Mouse (Mus musculus): ENCODE measurements around the gene Usp36.

The Usp36 gene

DNA sequence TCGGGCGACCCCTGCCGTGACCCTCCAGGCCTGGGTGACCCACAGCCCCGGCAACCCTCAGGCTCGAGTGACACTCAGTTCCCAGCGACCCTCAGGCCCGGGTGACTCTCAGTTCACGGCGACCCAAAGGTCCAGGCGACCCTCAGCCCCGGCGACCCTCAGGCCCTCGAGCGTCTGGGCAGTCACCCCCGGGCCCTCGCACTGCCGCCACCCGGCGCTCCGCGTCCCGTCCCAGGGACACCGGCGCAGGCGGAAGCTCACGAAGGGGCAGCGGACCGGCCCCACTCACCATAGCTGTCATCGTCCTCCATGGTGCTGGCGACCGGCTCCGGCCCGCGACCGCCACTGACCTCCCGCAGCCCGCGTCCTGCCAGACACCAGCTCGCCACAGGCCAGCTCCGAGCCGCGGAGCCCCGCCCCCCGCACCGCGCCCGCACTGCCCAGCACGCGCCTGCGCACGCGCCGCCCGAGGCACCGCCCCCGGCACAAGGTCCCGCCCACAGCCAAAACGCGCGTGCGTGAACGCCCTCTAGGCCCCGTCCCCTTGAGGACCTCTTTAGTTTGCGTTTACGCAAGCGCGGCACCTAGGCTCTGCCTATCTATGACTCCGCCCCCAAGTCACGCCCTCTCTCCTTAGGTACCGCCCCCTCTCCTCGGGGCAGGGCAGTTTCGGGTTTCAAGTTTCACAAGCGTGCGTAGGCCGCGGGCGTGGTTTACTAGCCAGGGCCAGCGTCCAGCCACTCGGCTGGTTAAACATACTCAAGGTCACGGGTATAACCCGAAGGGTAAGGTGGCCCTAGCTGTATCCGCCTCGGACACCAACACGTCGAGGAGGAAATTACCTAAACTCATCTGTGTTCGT lies 41.7 kb downstream of the Usp36 start, which contains the start of gene Cyth1:
Cyth1 (minus strand) TSS at position 443 of the 862 bp plus-strand sequence.
- in situ Hi-C loops (cut with MboI) = no loop called here

DNA sequence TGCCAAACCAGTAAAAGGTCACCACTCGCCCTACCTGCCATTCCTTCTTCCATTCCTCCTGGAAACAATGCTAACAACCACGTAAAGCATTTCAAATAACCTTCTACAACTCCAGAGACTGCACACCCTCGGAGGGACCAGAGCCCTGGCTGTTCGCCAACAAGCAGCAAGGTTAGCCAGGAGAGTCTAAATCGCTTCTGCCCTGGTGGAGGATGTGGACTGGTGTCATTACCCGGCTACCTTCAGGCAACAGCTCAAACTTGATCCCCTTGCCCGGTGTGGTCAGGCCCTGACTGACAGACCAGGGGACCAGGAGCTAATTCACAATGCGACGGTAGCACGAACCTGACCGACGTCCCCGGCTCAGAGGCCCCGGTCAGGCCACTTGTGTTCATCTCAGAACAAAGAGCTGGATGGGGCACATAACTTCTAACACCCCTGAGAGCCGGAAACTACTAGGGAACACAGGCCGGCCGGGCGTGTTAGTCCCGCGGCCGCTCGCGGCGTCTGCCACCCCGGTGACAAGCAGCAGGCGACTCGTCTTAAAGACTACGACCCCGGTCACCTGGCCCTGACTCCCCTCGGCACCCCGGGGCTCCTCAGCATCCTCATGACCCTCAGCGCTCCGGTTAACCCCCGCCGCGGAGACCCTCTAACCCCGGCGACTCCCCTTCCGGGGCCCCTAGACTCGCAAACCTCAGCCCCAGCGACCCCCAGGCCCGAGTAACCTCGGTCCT lies 42.5 kb downstream of the Usp36 start:
- in situ Hi-C loops (cut with MboI) = no loop called here

DNA sequence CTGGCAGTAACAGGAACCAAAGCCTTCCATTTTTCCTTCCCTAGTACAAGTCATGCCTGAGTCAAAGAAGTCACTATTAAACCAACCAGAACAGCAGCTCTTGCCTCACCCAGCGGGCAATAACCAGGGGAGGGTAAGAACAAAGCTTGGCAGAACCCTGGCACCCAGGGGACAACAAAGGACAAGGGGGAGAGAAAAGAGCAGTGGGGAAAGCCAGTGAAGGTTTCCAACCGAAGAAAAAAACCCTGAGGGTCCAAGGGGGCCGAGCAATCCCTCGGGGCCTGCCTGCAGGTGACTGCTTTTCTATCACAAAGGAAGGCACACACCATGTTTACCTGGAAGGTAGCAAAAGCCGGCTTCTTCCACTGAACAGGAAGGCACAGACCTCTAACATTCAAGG lies 43.3 kb downstream of the Usp36 start:
- in situ Hi-C loops (cut with MboI) = no loop called here

DNA sequence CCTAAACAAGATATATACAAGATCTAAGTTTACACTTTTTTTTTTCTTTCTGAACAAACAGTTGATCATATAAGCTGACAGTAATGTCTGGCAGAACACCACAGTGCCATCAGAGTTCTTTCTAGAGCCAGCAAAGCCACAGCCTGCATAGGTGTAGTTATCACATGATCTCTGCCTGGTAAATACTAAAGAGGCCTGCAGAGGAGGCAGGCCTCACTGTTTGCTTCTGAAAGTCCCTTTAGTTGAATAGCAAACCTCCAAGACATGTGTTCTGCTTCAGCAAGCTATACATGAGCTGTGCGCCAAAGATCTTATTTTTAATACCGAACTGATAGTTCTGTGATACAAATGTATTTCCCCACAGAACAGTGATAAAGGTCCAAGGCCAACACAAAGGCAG lies 44.9 kb downstream of the Usp36 start:
- in situ Hi-C loops (cut with MboI) = no loop called here

DNA sequence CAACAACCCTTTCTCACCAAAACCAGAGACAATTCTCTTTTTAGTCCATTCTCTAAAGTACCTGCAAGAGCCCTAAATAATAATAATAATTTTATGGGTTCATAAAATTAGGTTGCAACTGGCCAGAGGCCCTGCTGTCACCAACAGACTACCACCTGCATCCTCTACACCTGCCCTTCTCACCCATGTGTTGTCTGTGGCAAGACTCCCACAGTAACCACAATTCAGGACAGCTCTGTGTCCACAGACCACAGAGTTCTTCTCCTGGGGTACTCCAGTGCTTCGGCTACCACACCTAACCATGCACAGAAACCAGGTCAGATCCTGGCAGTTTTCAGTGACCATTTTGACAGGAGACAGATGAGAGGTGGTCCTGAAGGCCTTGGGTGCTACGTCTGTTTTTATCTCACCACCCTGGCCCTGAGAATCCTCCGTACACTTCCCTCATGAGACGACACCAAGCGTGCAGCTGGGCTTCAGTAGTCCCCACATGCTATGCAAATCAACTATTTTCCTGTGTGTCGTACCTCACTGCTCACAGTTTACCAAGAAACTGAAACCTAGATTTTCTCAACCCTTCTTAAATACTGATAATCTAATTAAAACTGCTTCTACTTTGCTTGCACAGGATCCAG lies 46.3 kb downstream of the Usp36 start:
- in situ Hi-C loops (cut with MboI) = no loop called here

DNA sequence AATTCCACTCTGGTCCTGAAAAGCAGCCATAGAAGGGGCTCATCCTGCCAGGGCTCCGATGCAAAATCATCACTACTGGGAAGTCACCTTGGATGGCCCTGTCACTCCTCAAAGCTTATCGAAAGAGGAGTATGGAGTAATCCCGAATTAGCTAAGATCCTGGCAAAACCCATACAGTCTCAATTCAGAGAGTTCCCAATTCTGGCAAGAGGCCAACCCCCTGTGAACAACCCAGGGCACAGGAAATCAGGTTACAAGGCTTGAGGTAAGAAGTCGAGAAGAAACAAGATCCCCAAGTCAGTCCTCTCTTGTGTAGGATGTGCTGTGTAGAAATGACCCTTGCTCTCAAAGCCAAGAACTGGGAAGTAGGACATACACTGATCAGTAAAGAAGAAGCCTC lies 47.5 kb downstream of the Usp36 start:
- in situ Hi-C loops (cut with MboI) = no loop called here

DNA sequence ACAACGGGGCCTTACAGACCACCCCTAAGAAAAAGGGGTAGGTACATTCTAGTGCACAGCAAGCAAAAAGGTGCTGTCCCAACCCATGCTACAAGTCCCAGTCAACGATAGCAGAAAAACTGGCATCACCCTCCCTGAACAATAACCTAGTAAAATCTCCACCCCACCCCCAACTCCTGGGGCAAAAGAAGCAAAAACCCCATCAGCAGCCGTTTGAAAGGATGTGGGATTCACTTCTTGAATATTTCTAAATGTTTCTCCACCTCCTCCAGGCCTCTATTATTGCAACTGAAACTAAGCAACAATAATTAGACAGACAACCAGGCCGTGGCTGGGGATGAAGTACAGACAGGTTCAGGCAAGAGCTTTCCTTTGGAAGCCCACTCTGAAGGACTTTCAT lies 49.7 kb downstream of the Usp36 start:
- in situ Hi-C loops (cut with MboI) = no loop called here

DNA sequence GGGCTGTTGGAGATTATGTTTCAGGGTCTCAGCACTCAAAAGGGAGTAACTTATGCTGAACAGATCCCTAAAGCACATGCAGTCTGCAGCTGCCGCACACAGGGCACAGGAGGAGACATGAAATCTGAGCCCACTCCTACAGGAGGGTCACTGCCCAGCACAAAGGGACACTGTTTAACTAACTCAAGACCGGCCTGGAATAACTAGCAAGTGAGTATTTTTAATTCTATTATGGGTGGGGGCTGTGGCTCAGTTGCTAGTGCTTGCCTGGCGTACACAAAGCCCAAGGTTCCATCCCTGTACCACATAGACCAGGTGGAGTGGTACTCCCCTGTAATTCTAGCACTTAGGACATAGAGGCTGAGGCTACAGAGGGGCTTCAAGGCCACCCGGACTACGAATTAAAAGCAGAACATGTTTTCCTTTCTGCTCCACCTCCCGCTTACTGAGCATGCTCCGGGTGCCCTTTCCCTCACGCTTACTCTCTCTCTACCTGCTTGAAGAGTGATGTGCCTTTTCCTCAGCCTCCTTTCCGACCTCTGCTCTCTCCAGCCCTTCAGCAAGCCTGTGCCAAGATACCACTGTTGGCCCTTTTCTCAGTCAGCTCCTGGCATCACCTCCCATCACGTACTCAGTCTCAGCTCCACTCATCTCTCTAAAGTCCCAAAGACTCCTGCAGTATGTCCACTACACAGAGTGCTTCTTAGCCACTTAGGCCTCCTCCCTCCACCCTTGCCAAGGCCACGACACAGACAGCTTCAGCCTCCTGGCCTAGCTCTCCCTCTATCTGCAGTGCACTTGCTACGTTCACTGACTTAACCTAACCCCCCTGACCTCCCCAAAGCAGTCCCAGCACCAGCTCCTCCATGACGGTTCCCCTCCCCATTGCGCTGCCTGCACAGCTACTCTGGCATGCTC lies 50.5 kb downstream of the Usp36 start:
- in situ Hi-C loops (cut with MboI) = no loop called here

DNA sequence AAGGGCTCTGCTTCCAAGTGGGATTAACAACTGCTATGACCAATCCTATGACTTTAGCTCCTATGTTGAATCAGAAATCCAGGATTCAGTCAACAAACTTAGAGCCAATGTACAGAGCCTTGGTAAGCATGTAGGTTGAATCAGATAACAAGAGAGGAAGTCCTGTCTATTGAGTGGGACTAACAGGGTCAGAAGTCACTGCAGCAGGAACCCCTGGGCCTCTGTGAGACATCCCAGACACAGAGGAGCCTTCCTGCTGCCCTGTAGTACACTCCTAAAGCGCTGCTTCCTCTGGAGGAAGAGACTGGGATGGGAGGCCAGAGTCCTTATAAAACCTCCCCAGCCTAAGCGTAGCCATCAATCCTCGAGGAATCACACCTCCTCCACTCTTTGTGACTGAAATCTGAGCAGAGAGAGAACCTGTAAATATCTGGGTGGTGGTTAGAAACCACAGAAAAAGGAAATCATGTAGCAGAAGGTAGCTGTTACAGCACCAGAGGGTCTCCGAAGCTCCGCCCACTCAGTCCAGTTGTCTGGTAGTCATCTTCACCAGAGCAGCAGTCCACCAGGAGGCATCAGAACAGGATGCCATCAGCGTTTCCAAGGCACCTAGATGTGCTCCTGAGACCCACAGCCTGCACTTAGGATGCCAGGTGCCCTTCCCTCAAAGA lies 53.4 kb downstream of the Usp36 start:
- in situ Hi-C loops (cut with MboI) = no loop called here

DNA sequence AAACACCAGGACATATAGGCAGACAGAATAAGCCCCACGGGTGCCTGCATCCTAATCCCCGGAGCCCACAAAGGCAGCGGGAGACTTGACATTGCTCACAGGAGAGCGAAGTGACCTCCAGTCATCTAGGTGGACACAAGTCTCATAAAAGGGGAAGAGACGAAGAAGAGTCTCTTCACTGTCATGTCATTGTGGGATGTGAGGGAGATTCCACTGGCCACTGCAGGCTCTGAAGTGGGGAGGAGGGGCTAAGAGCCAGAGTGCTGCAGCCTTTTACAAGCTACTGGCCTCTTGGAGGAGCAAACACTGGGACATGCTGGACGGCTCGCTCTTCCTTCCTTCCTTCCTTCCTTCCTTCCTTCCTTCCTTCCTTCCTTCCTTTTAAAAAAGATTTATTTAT lies 55.1 kb downstream of the Usp36 start:
- in situ Hi-C loops (cut with MboI) = no loop called here

DNA sequence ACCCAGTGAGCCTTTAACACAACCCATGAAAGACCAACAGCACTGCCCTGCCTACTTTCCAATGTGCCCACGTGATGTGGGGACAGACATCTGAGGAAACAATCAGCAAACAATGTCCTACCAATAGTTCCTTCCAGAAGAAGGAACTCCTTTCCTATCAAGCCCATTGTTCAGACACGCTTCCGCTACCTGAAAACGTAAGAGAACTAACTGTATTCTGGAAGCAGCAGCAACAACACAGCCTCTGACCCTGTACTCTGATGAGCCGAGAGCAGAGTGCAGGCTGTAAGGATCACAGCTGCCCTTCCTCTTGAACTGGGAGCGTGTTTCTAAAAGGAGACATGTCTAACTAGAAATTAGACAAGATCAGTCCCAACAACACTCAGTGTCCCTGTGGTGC lies 55.5 kb downstream of the Usp36 start:
- in situ Hi-C loops (cut with MboI) = no loop called here

DNA sequence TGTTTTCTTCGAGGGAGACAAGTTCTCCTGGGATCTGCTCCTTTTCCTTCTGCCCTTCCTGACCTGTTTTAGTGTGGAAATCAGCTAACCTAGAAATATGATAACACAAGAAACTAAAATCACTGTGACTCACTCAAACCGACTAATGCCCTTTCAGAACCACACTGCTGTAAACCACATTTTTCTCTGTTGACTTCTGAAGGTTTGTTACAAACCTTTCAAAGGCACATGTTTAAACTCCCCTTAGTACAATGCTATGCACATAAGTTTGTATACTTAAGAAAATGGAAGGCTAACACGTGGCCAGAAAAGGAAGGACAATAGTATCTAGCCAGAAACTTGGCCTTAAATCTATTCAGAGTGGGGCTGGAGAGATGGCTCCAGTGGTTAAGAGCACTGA lies 56.1 kb downstream of the Usp36 start:
- in situ Hi-C loops (cut with MboI) = no loop called here

DNA sequence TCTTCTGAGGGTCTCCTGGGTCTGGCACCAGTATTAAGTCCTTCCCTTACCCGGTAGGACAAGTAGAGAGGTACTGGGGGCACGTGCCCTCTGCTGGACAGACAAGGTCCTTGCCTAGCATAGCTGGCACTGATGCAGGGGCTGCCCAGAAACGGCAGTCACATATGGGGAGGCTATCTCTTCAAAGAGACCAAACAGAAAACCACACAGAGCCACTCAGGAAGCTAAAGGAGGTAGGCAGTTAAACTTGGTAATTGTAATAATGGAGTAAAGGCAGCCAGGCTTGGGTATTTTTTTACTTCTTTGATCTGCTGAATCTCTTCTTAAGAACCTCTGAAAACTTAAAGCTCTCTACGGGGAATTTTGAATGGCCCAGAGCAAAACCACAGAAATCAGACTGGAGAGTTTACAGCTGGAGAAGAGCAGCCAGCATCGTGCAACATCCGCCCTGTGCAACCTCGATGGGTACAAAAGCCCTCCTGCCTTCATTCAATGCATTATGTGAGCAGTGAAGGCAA lies 57.7 kb downstream of the Usp36 start:
- in situ Hi-C loops (cut with MboI) = no loop called here

DNA sequence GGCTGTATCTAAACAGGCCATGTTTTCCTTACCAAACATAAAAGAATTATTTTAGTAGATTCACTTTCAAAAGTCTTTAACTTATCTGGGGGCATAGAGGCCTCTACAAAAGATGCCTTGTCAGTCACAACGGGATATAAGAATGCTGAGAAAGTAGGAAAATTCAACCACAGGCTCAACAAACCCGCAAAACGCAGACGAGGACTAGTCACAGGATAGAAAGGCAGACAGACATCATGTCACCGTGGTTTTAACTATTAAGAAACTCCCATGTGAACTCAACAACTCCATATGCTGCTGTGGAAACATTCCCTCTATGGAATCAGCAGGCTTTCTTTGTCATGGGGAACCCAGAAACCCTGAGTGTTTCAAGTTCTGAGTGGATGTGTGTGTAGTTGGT lies 60.1 kb downstream of the Usp36 start:
- in situ Hi-C loops (cut with MboI) = no loop called here

DNA sequence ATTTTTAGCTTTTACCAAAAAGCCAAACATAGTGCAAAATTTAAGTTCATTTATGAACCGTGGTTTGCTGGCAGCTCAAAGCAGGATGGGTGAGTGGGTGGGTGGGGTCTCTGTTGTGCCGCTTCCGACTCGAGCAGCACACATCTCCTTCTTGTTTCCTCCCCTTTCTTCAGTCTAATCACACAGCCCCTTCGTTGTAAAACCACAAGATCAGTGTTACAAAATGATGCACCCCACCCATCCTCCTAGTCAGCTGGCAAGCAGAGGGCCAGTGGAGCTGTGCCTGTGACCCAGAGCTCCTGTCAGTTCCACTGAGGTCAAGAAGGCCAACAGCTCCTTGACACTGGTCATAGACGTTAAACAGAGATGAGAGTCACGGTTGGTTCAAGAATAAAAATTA lies 62.4 kb downstream of the Usp36 start:
- in situ Hi-C loops (cut with MboI) = no loop called here

DNA sequence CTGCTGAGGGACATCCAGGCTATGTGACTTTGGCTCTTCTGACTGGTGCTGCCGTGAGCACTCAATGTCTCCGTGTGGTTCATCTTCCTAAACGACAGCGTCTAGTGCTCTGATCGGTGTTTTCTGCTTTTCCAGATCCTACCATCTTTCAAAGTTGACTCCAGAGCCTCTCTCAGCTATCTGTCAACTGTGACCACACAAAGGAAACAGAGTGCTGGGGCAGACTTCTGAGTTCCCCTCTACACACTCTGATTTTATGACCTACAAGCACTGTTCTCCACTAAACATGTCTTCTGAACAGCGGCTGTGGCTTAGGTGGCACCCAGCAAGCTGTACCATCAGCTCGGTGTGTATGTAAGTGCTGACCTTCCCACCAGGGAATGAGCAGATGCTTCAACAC lies 63.2 kb downstream of the Usp36 start:
- in situ Hi-C loops (cut with MboI) = no loop called here

DNA sequence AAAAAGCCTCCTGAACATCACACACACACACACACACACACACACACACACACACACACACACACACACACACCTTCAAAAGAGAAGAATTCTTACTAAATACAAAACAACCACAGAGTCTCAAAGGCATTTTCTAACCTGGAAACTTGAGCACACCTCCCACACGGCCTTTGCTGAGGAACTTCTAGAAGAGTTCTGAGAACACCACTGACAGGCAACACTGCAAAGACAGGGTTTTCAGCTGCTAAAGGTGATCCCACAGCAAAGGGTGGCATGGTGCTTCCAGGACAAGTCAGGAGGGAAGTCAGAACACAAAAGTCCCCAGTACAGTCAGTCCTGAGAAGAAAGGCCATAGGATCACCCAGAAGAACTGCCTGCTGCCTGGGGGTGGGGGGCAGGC lies 64.2 kb downstream of the Usp36 start:
- in situ Hi-C loops (cut with MboI) = no loop called here

DNA sequence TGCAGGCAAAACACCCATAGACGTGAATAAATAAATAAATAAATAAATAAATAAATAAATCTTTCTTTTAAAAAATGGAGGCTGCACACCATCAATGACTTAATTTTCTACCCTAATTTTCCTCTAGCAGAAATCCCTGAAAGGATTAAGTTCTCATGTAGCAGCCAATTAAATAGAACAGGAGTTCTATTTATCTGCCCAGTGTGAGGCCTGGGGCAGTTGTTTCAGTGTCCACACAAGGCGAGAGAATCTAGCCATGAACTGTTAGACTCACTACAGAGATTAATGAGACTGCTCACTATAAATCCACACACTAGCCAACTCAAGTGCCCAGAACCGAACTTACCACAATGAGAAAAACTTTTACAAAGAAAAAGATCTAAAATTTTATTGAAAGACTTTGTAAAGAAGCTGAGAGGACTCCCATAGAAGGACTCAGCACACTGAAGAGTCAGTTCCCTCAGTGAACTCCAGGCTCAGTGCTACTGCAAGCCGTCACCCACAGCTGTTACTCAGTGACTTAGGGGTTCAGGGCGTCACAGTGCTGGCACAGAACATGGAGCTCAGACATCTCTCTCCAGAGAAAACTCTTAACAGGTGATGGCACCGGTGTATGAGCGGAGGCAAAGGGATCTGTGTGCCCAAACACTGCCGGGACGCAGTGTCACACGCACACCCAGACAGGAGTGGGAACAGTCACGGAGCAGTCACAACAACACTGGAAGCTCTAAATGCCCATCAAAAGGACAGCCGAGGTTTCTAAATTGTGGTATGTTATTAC lies 64.8 kb downstream of the Usp36 start:
- in situ Hi-C loops (cut with MboI) = no loop called here

DNA sequence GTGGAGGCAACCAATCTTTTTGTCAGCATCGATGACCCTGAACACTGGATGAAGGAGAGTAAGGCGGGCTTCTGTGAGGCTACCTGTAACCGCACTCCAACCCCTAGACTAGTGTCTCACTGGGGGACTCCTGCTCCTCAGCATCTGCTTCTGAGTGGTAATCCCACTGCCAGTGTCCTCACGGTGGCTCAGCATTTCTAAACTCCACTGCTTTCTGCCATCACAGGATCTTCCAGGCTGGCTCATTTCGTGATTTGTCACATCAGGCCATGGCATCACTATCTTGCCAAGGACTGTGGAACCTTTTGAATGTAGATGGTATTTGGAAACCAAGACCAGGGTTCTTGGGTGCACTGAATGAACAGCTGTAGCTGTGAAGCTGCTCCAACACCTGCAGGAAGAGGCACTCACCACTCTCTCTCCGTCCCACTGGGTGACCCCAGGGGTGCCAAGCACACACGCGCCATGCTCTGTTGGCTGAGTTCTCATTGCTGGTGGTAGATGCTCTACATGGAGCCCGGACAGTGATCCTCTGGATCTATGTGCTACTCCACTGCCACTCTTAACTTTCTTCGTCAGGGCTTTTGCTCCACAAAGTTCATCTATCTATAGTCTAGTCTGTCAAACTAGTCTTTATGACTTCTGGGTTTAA lies 66.5 kb downstream of the Usp36 start:
- in situ Hi-C loops (cut with MboI) = no loop called here

DNA sequence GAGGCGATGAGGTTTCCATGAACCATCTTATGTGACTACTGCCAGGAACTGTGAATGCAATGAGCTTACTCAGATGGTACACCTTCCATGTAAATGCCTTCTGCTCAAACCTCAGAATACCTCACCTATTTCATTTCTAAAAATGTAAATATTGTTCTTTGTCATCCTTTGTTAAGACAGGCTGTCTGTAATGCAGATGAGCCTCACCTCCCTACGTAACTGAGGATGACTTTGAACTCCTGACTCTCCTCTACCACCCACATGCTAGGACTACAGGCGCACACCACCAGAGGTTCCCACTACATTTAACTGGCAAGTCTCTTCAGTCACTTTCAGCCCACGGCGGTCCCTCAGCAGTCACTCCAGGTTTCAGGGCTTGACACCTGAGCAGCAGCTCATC lies 67.1 kb downstream of the Usp36 start:
- in situ Hi-C loops (cut with MboI) = no loop called here
